17 mouse cellular contexts compared by ENCODE assay signal in genomic region chr5:118120670-118121069, GRCm38 (mm10). TPM values are rescaled to one million over a fixed set of nuclear protein-coding genes. Genes with fewer than 3 reads are reported as not detected.
DNase-seq lines count a peak whose midpoint lies in the region; ATAC-seq and TF ChIP-seq lines count a peak whose summit lies in the region.
"Had no signal": no experiment of that assay in that cellular context is flagged by ENCODE, and none has a peak within 500 bp of the region (broad histone marks: within the 10 kb centered on the region; RNA-seq: fewer than 3 reads in every experiment).

No protein-coding gene starts in this region.

- no peak overlapping the region for H3K4me3 ChIP-seq in forebrain, embryonic 10.5 days
- H3K4me3 ChIP-seq in forebrain, postnatal 0 days (ENCODE audit: low read depth, low read length): no peak overlapping the region
- no peak overlapping the region for H3K4me3 ChIP-seq in hindbrain, embryonic 13.5 days
- H3K4me3 ChIP-seq in hindbrain, embryonic 10.5 days: no peak overlapping the region
- no peak overlapping the region for H3K4me3 ChIP-seq in limb, embryonic 15.5 days
- no peak overlapping the region for H3K4me3 ChIP-seq in limb, embryonic 10.5 days
- H3K4me3 ChIP-seq: intestine, embryonic 15.5 days had no signal

- DNase-seq in forebrain, embryonic 10.5 days (ENCODE audit: extremely low spot score, low spot score): no peak
- DNase-seq in forebrain, postnatal 0 days: no peak
- no peak for DNase-seq in hindbrain, embryonic 10.5 days (ENCODE audit: low spot score)
- DNase-seq in limb, embryonic 10.5 days (ENCODE audit: low spot score): no peak
- peak; percentile 40 for DNase-seq in testis, postnatal 14 days (ENCODE audit: low spot score)
- no peak for DNase-seq in testis, postnatal 10 days (ENCODE audit: low spot score)
- DNase-seq: adrenal gland, adult 2 months; cerebellum, postnatal 10 days; heart, postnatal 14 days; kidney, postnatal 36 days; right cerebral cortex, postnatal 14 days; thymus, postnatal 25 days had no signal

- H3K4me1 ChIP-seq in forebrain, embryonic 10.5 days: peaks cover 23% of the 10 kb centered on the region
- H3K4me1 ChIP-seq in forebrain, postnatal 0 days (ENCODE audit: insufficient read depth): peaks cover 4% of the 10 kb centered on the region; the same call in 1 of the 2 replicates
- H3K4me1 ChIP-seq in hindbrain, embryonic 13.5 days (replicated peaks): peaks cover 69% of the 10 kb centered on the region
- peaks cover 29% of the 10 kb centered on the region for H3K4me1 ChIP-seq in hindbrain, embryonic 10.5 days (replicated peaks)
- H3K4me1 ChIP-seq in limb, embryonic 15.5 days: peaks cover 16% of the 10 kb centered on the region
- H3K4me1 ChIP-seq in limb, embryonic 10.5 days: peaks cover 11% of the 10 kb centered on the region; the same call in 1 of the 2 replicates

- no peak overlapping the region for H3K9ac ChIP-seq in forebrain, postnatal 0 days
- no peak overlapping the region for H3K9ac ChIP-seq in hindbrain, embryonic 13.5 days
- no peak overlapping the region for H3K9ac ChIP-seq in limb, embryonic 15.5 days
- H3K9ac ChIP-seq: intestine, embryonic 15.5 days had no signal

- no peak for TF ChIP-seq CTCF in forebrain, postnatal 0 days (IDR thresholded peaks at IDR 0.05; ENCODE audit: low read depth)

- H3K4me2 ChIP-seq in forebrain, postnatal 0 days (ENCODE audit: low read depth): no peak overlapping the region
- no peak overlapping the region for H3K4me2 ChIP-seq in hindbrain, embryonic 13.5 days
- no peak overlapping the region for H3K4me2 ChIP-seq in limb, embryonic 15.5 days
- H3K4me2 ChIP-seq: intestine, embryonic 15.5 days had no signal

- H3K27me3 ChIP-seq in forebrain, embryonic 10.5 days (ENCODE audit: poor library complexity, severe bottlenecking): no peaks in the 10 kb centered on the region
- H3K27me3 ChIP-seq in forebrain, postnatal 0 days (ENCODE audit: insufficient read depth, low read length): no peaks in the 10 kb centered on the region
- no peaks in the 10 kb centered on the region for H3K27me3 ChIP-seq in hindbrain, embryonic 13.5 days
- H3K27me3 ChIP-seq in hindbrain, embryonic 10.5 days (ENCODE audit: insufficient read depth, poor library complexity, severe bottlenecking): no peaks in the 10 kb centered on the region
- no peaks in the 10 kb centered on the region for H3K27me3 ChIP-seq in limb, embryonic 15.5 days
- no peaks in the 10 kb centered on the region for H3K27me3 ChIP-seq in limb, embryonic 10.5 days (ENCODE audit: low read depth, poor library complexity, severe bottlenecking)
- H3K27me3 ChIP-seq: intestine, embryonic 15.5 days had no signal

- H3K36me3 ChIP-seq in forebrain, embryonic 10.5 days (replicated peaks): peaks cover 68% of the 10 kb centered on the region
- peaks cover 5% of the 10 kb centered on the region for H3K36me3 ChIP-seq in forebrain, postnatal 0 days (ENCODE audit: insufficient read depth)
- H3K36me3 ChIP-seq in hindbrain, embryonic 13.5 days: peaks cover 10% of the 10 kb centered on the region
- H3K36me3 ChIP-seq in hindbrain, embryonic 10.5 days: peaks cover 43% of the 10 kb centered on the region
- peaks cover 49% of the 10 kb centered on the region for H3K36me3 ChIP-seq in limb, embryonic 15.5 days
- peaks cover 72% of the 10 kb centered on the region for H3K36me3 ChIP-seq in limb, embryonic 10.5 days
- H3K36me3 ChIP-seq: intestine, embryonic 15.5 days had no signal

- 25% methylated on average over 2 of the region's 2 CpGs for WGBS in forebrain, embryonic 10.5 days
- WGBS in forebrain, postnatal 0 days: 18% methylated on average over 2 of the region's 2 CpGs
- 35% methylated on average over 2 of the region's 2 CpGs for WGBS in hindbrain, embryonic 13.5 days
- 35% methylated on average over 2 of the region's 2 CpGs for WGBS in hindbrain, embryonic 10.5 days
- WGBS in limb, embryonic 15.5 days: 53% methylated on average over 2 of the region's 2 CpGs
- 57% methylated on average over 2 of the region's 2 CpGs for WGBS in limb, embryonic 10.5 days

- no peaks in the 10 kb centered on the region for H3K9me3 ChIP-seq in forebrain, embryonic 10.5 days
- H3K9me3 ChIP-seq in forebrain, postnatal 0 days (ENCODE audit: low read length): no peaks in the 10 kb centered on the region
- no peaks in the 10 kb centered on the region for H3K9me3 ChIP-seq in hindbrain, embryonic 13.5 days
- H3K9me3 ChIP-seq in hindbrain, embryonic 10.5 days: no peaks in the 10 kb centered on the region
- no peaks in the 10 kb centered on the region for H3K9me3 ChIP-seq in limb, embryonic 15.5 days
- no peaks in the 10 kb centered on the region for H3K9me3 ChIP-seq in limb, embryonic 10.5 days (replicated peaks)
- H3K9me3 ChIP-seq: intestine, embryonic 15.5 days had no signal

- ATAC-seq in forebrain, postnatal 0 days: no peak
- no peak for ATAC-seq in hindbrain, embryonic 13.5 days (ENCODE audit: low FRiP score)
- ATAC-seq in limb, embryonic 15.5 days (ENCODE audit: insufficient number of reproducible peaks, low FRiP score, low TSS enrichment, low read depth): no peak
- ATAC-seq: forebrain, embryonic 16.5 days; intestine, embryonic 15.5 days had no signal

- H3K27ac ChIP-seq in forebrain, embryonic 10.5 days: peak overlapping the region; percentile 31; the same call in 1 of the 2 replicates
- H3K27ac ChIP-seq in forebrain, postnatal 0 days (ENCODE audit: low read depth, low read length): no peak overlapping the region
- H3K27ac ChIP-seq in hindbrain, embryonic 13.5 days: peak overlapping the region; percentile 14; the same call in 1 of the 2 replicates
- H3K27ac ChIP-seq in hindbrain, embryonic 10.5 days: no peak overlapping the region; the same call in 1 of the 2 replicates
- H3K27ac ChIP-seq in limb, embryonic 15.5 days: peak overlapping the region; percentile 8; the same call in 1 of the 2 replicates
- H3K27ac ChIP-seq in limb, embryonic 10.5 days: no peak overlapping the region
- H3K27ac ChIP-seq: intestine, embryonic 15.5 days; stomach, postnatal 0 days had no signal

RNA-seq across cellular contexts. Expression of gene Fbxw8, which starts 34.6 kb away (rescaled TPM):
- polyA plus RNA-seq in forebrain, embryonic 10.5 days (2016; fragmentation: Nextera tagmentation; extraction: Ambion mirVana): 32.7 and 33.8 TPM in 2 replicates
- total RNA-seq in forebrain, postnatal 0 days (2014; rRNA removed): 42.8 and 51.0 TPM in 2 replicates
- 15.2 and 16.4 TPM in 2 replicates for polyA plus RNA-seq in forebrain, postnatal 0 days (2015; fragmentation: Nextera tagmentation; extraction: Ambion mirVana)
- polyA plus RNA-seq in hindbrain, embryonic 13.5 days (2015; fragmentation: Nextera tagmentation; extraction: Ambion mirVana): 22.8 and 23.7 TPM in 2 replicates
- 35.0 and 36.8 TPM in 2 replicates for polyA plus RNA-seq in hindbrain, embryonic 10.5 days (2016; fragmentation: Nextera tagmentation; extraction: Ambion mirVana)
- 20.7 and 26.3 TPM in 2 replicates for polyA plus RNA-seq in limb, embryonic 15.5 days (2015; fragmentation: Nextera tagmentation; extraction: Ambion mirVana)
- 36.8 and 37.9 TPM in 2 replicates for polyA plus RNA-seq in limb, embryonic 10.5 days (2016; fragmentation: Nextera tagmentation; extraction: Ambion mirVana)

RNA-seq across cellular contexts. Expression of gene Hrk, which starts 43.8 kb away (rescaled TPM):
- 0.04 and 0.09 TPM in 2 replicates for polyA plus RNA-seq in forebrain, embryonic 10.5 days (2016; fragmentation: Nextera tagmentation; extraction: Ambion mirVana)
- total RNA-seq in forebrain, postnatal 0 days (2014; rRNA removed): 17.3 and 26.3 TPM in 2 replicates
- 4.7 and 8.4 TPM in 2 replicates for polyA plus RNA-seq in forebrain, postnatal 0 days (2015; fragmentation: Nextera tagmentation; extraction: Ambion mirVana)
- polyA plus RNA-seq in hindbrain, embryonic 13.5 days (2015; fragmentation: Nextera tagmentation; extraction: Ambion mirVana): 2.3 and 2.6 TPM in 2 replicates
- 0.25 and 0.37 TPM in 2 replicates for polyA plus RNA-seq in hindbrain, embryonic 10.5 days (2016; fragmentation: Nextera tagmentation; extraction: Ambion mirVana)
- polyA plus RNA-seq in limb, embryonic 15.5 days (2015; fragmentation: Nextera tagmentation; extraction: Ambion mirVana): 0.04 and 0.10 TPM in 2 replicates
- 0.03 TPM in 2 replicates for polyA plus RNA-seq in limb, embryonic 10.5 days (2016; fragmentation: Nextera tagmentation; extraction: Ambion mirVana)
- total RNA-seq: adrenal gland, adult 2 months had no signal
- polyA plus RNA-seq: adrenal gland, adult 2 months had no signal

Comparison
In these comparisons a context has a peak if more than half of its experiments do, and no peak if none do; other contexts are left out.
1. H3K27ac ChIP-seq: peak in forebrain, embryonic 10.5 days (single experiment), hindbrain, embryonic 13.5 days (single experiment) and limb, embryonic 15.5 days (single experiment); none in forebrain, postnatal 0 days (single experiment), hindbrain, embryonic 10.5 days (single experiment) and limb, embryonic 10.5 days (single experiment).